Mouse (Mus musculus): ENCODE results near the gene D10Wsu102e. TPM values are rescaled to one million over a fixed set of nuclear protein-coding genes. Genes with fewer than 3 reads are reported as not detected.
"Not testable (repeated sequence)": the region's sequence is repeated elsewhere in the genome, so short reads cannot be mapped to it uniquely, and the experiment has no call there.

D10Wsu102e gene
- polyA plus RNA-seq, 1 experiment from 2014 or later = 0.58 TPM

GRCm38 (mm10) chr10:83405031-83405430 is 45.0 kb downstream of the D10Wsu102e start:
- H3K9ac ChIP-seq (ENCODE audit: low read length) = no peak overlapping the region
- peaks cover 6% of the 10 kb centered on the region for H3K36me3 ChIP-seq (ENCODE audit: control insufficient read depth, insufficient read depth, low read length)
- H3K27ac ChIP-seq (ENCODE audit: low read length) = no peak overlapping the region
- no peaks in the 10 kb centered on the region for H3K27me3 ChIP-seq (ENCODE audit: control insufficient read depth, insufficient read depth, low read depth, low read length)
- no peak for ATAC-seq (ENCODE audit: low read depth)
- H3K9me3 ChIP-seq (ENCODE audit: control insufficient read depth, low read length) = peaks cover 5% of the 10 kb centered on the region
- WGBS = 88% methylated on average over 11 of the region's 11 CpGs
- no peaks in the 10 kb centered on the region for H3K4me1 ChIP-seq (replicated peaks; ENCODE audit: control insufficient read depth, insufficient read depth, low read length)
- H3K4me3 ChIP-seq (ENCODE audit: low read length) = no peak overlapping the region
- no peak overlapping the region for H3K4me2 ChIP-seq (ENCODE audit: low read depth, low read length)

- Histone ChIP-seq H3K9ac (ENCODE audit: low read length) (no peak overlapping the region), H3K27ac (ENCODE audit: low read length) (no peak overlapping the region), H3K9me3 (ENCODE audit: control insufficient read depth, low read length) (peaks cover 5% of the 10 kb centered on the region), H3K27me3 (ENCODE audit: control insufficient read depth, insufficient read depth, low read depth, low read length) (no peaks in the 10 kb centered on the region), H3K4me3 (ENCODE audit: low read length) (no peak overlapping the region), H3K4me1 (replicated peaks; ENCODE audit: control insufficient read depth, insufficient read depth, low read length) (no peaks in the 10 kb centered on the region), H3K4me2 (ENCODE audit: low read depth, low read length) (no peak overlapping the region), H3K36me3 (ENCODE audit: control insufficient read depth, insufficient read depth, low read length) (peaks cover 6% of the 10 kb centered on the region)
- no peak for ATAC-seq (ENCODE audit: low read depth)
- 92% methylated on average over 11 of the region's 11 CpGs for WGBS
Measured at GRCm38 (mm10) chr10:83405711-83406110, 45.7 kb downstream of the D10Wsu102e start.

DNA sequence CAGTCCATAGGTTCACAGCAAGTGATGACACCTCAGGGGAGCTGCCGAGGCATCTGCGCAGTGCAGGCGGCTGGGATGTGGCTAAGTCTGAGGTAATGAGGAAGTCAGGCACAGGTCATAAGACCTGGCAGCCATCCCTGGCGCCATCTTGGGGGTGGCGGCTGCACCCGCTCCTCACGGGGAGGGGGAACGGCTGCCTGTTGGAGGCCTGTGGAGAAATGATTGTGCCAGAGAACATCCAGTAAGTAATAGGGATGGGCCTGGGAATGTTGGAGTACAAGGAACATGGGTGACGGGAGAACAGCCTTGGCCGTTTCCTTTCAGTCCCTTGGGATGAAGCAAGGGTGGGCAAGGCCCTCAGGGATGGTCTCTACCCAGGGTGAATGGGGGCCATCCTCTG is 47.1 kb downstream of the D10Wsu102e start:
- Histone ChIP-seq H3K4me3 (ENCODE audit: low read length) (no peak overlapping the region), H3K27ac (ENCODE audit: low read length) (no peak overlapping the region), H3K27me3 (ENCODE audit: control insufficient read depth, insufficient read depth, low read depth, low read length) (no peaks in the 10 kb centered on the region), H3K4me1 (replicated peaks; ENCODE audit: control insufficient read depth, insufficient read depth, low read length) (no peaks in the 10 kb centered on the region), H3K36me3 (ENCODE audit: control insufficient read depth, insufficient read depth, low read length) (peaks cover 6% of the 10 kb centered on the region), H3K4me2 (ENCODE audit: low read depth, low read length) (no peak overlapping the region), H3K9me3 (ENCODE audit: control insufficient read depth, low read length) (peaks cover 5% of the 10 kb centered on the region), H3K9ac (ENCODE audit: low read length) (no peak overlapping the region)
- 92% methylated on average over 10 of the region's 10 CpGs for WGBS
- ATAC-seq (ENCODE audit: low read depth) = no peak

- not testable (repeated sequence) for ATAC-seq (ENCODE audit: low read depth); H3K27ac ChIP-seq (ENCODE audit: low read length); H3K4me1 ChIP-seq (replicated peaks; ENCODE audit: control insufficient read depth, insufficient read depth, low read length); H3K36me3 ChIP-seq (ENCODE audit: control insufficient read depth, insufficient read depth, low read length); H3K4me2 ChIP-seq (ENCODE audit: low read depth, low read length); H3K9me3 ChIP-seq (ENCODE audit: control insufficient read depth, low read length); H3K27me3 ChIP-seq (ENCODE audit: control insufficient read depth, insufficient read depth, low read depth, low read length); H3K9ac ChIP-seq (ENCODE audit: low read length); H3K4me3 ChIP-seq (ENCODE audit: low read length)
- 96% methylated on average over 16 of the region's 16 CpGs for WGBS
Measured at GRCm38 (mm10) chr10:83418466-83418865, 58.4 kb downstream of the D10Wsu102e start.

- Histone ChIP-seq H3K9ac (ENCODE audit: low read length) (no peak overlapping the region), H3K4me2 (ENCODE audit: low read depth, low read length) (no peak overlapping the region), H3K27ac (ENCODE audit: low read length) (no peak overlapping the region), H3K4me3 (ENCODE audit: low read length) (no peak overlapping the region), H3K4me1 (replicated peaks; ENCODE audit: control insufficient read depth, insufficient read depth, low read length) (no peaks in the 10 kb centered on the region), H3K27me3 (ENCODE audit: control insufficient read depth, insufficient read depth, low read depth, low read length) (no peaks in the 10 kb centered on the region), H3K9me3 (ENCODE audit: control insufficient read depth, low read length) (peaks cover 7% of the 10 kb centered on the region), H3K36me3 (ENCODE audit: control insufficient read depth, insufficient read depth, low read length) (no peaks in the 10 kb centered on the region)
- no peak for ATAC-seq (ENCODE audit: low read depth)
- WGBS = 91% methylated on average over 7 of the region's 7 CpGs
Measured at GRCm38 (mm10) chr10:83448582-83448981, 88.6 kb downstream of the D10Wsu102e start.

- WGBS = 94% methylated on average over 3 of the region's 3 CpGs
- peaks cover 15% of the 10 kb centered on the region for H3K9me3 ChIP-seq (ENCODE audit: control insufficient read depth, low read length)
- no peak overlapping the region for H3K4me2 ChIP-seq (ENCODE audit: low read depth, low read length)
- no peak overlapping the region for H3K27ac ChIP-seq (ENCODE audit: low read length)
- no peak for ATAC-seq (ENCODE audit: low read depth)
- no peak overlapping the region for H3K9ac ChIP-seq (ENCODE audit: low read length)
- H3K4me1 ChIP-seq (replicated peaks; ENCODE audit: control insufficient read depth, insufficient read depth, low read length) = no peaks in the 10 kb centered on the region
- H3K4me3 ChIP-seq (ENCODE audit: low read length) = no peak overlapping the region
- H3K36me3 ChIP-seq (ENCODE audit: control insufficient read depth, insufficient read depth, low read length) = no peaks in the 10 kb centered on the region
- no peaks in the 10 kb centered on the region for H3K27me3 ChIP-seq (ENCODE audit: control insufficient read depth, insufficient read depth, low read depth, low read length)
Measured at GRCm38 (mm10) chr10:83457531-83457930, 97.5 kb downstream of the D10Wsu102e start.

DNA sequence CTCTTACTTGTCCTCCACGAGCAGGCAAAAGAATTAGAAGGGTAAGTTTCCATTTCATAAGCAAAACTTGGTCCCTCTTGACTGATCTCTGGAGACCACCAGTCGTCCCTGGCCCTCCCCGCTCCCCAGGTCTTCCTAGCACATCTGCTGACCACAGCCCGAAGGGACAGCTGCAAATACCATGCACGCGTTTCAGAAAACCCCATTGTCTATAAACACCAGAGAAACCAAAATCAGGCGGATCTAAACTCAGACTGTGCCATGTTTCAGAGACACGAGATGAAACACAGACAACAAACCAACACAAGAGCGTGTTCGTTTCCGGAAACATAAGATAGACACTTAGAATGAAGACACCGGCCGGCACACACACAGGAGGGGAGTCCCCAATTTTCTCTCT is 115.2 kb downstream of the D10Wsu102e start:
- H3K4me3 ChIP-seq (ENCODE audit: low read length) = no peak overlapping the region
- no peak for ATAC-seq (ENCODE audit: low read depth)
- H3K27me3 ChIP-seq (ENCODE audit: control insufficient read depth, insufficient read depth, low read depth, low read length) = no peaks in the 10 kb centered on the region
- no peak overlapping the region for H3K4me2 ChIP-seq (ENCODE audit: low read depth, low read length)
- no peaks in the 10 kb centered on the region for H3K4me1 ChIP-seq (replicated peaks; ENCODE audit: control insufficient read depth, insufficient read depth, low read length)
- H3K9me3 ChIP-seq (ENCODE audit: control insufficient read depth, low read length) = peaks cover 3% of the 10 kb centered on the region; the same call in 1 of the 2 replicates
- no peak overlapping the region for H3K9ac ChIP-seq (ENCODE audit: low read length)
- H3K36me3 ChIP-seq (ENCODE audit: control insufficient read depth, insufficient read depth, low read length) = no peaks in the 10 kb centered on the region
- WGBS = 92% methylated on average over 13 of the region's 13 CpGs
- H3K27ac ChIP-seq (ENCODE audit: low read length) = no peak overlapping the region

- WGBS = 87% methylated on average over 5 of the region's 5 CpGs
Measured at GRCm38 (mm10) chr10:83477286-83477685, 117.3 kb downstream of the D10Wsu102e start.

DNA sequence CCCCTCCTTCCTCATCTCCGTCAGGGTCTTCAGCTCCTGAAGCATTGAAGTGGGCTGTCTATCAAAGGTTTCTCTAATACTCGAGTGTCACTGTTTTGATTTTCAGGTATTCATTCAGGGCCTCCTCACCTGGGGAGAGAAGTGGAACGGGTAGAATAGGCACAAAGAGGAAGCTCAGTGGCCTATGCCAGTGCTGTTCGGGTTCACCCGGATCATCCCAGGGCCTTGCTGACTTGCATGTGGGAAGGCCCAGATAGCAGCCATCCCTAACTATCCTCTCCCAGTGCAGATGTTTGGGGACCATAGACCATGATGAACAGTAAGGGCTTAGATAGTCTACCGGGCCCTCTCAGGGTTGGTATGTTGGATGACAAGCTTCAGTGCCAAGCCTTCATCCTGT is 130.5 kb downstream of the D10Wsu102e start:
- Histone ChIP-seq H3K4me3 (ENCODE audit: low read length) (no peak overlapping the region), H3K9me3 (ENCODE audit: control insufficient read depth, low read length) (no peaks in the 10 kb centered on the region), H3K36me3 (ENCODE audit: control insufficient read depth, insufficient read depth, low read length) (no peaks in the 10 kb centered on the region), H3K27me3 (ENCODE audit: control insufficient read depth, insufficient read depth, low read depth, low read length) (no peaks in the 10 kb centered on the region), H3K4me2 (ENCODE audit: low read depth, low read length) (no peak overlapping the region), H3K9ac (ENCODE audit: low read length) (no peak overlapping the region), H3K4me1 (replicated peaks; ENCODE audit: control insufficient read depth, insufficient read depth, low read length) (no peaks in the 10 kb centered on the region), H3K27ac (ENCODE audit: low read length) (no peak overlapping the region)
- no peak for ATAC-seq (ENCODE audit: low read depth)
- 82% methylated on average over 6 of the region's 6 CpGs for WGBS

More at GRCm38 (mm10) chr10:83477286-83477685, 117.3 kb downstream of the D10Wsu102e start:
- peaks cover 3% of the 10 kb centered on the region; the same call in 1 of the 2 replicates for H3K9me3 ChIP-seq (ENCODE audit: control insufficient read depth, low read length)
- no peaks in the 10 kb centered on the region for H3K36me3 ChIP-seq (ENCODE audit: control insufficient read depth, insufficient read depth, low read length)
- no peak overlapping the region for H3K4me3 ChIP-seq (ENCODE audit: low read length)
- H3K4me2 ChIP-seq (ENCODE audit: low read depth, low read length) = no peak overlapping the region
- no peaks in the 10 kb centered on the region for H3K4me1 ChIP-seq (replicated peaks; ENCODE audit: control insufficient read depth, insufficient read depth, low read length)
- ATAC-seq (ENCODE audit: low read depth) = no peak
- no peak overlapping the region for H3K9ac ChIP-seq (ENCODE audit: low read length)
- H3K27ac ChIP-seq (ENCODE audit: low read length) = no peak overlapping the region
- H3K27me3 ChIP-seq (ENCODE audit: control insufficient read depth, insufficient read depth, low read depth, low read length) = no peaks in the 10 kb centered on the region

GRCm38 (mm10) chr10:83497321-83497720 is 137.3 kb downstream of the D10Wsu102e start:
- 79% methylated on average over 13 of the region's 13 CpGs for whole genome bisulfite sequencing
- H3K4me1 ChIP-seq (replicated peaks; ENCODE audit: control insufficient read depth, insufficient read depth, low read length) = no peaks in the 10 kb centered on the region
- H3K4me2 ChIP-seq (ENCODE audit: low read depth, low read length) = no peak overlapping the region
- no peaks in the 10 kb centered on the region for H3K36me3 ChIP-seq (ENCODE audit: control insufficient read depth, insufficient read depth, low read length)
- no peak overlapping the region for H3K4me3 ChIP-seq (ENCODE audit: low read length)
- H3K9me3 ChIP-seq (ENCODE audit: control insufficient read depth, low read length) = no peaks in the 10 kb centered on the region
- H3K27ac ChIP-seq (ENCODE audit: low read length) = no peak overlapping the region
- H3K27me3 ChIP-seq (ENCODE audit: control insufficient read depth, insufficient read depth, low read depth, low read length) = no peaks in the 10 kb centered on the region
- no peak overlapping the region for H3K9ac ChIP-seq (ENCODE audit: low read length)
- ATAC-seq (ENCODE audit: low read depth) = no peak
